Mouse (Mus musculus) MEL (cell line): ENCODE results near the gene Slc1a5. TPM values are rescaled to one million over a fixed set of nuclear protein-coding genes. Genes with fewer than 3 reads are reported as not detected.

ENCODE experiments used
- DNase-seq: peaks from one replicate; pipeline ENCODE4 v3.0.0; 2011; ENCODE audit warnings: low read depth, low spot score
- H3K27ac ChIP-seq: 2 replicates; pipeline ENCODE4 v1.5.1; 2012; ENCODE audit warnings: low read depth, mild to moderate bottlenecking, control low read depth, low read length, moderate library complexity; ENCODE audit not compliant: control insufficient read depth
- H3K27me3 ChIP-seq, 2 experiments: fragments of 150-350 bp in 1 of 2; sonication (generic) in 1 of 2; 2 replicates each; pipeline ENCODE4 v1.6.1; 2012; ENCODE audit warnings: low read length in 2 of 2, mild to moderate bottlenecking in 2 of 2, improper control_type of control experiment in 1 of 2, moderate library complexity in 1 of 2; ENCODE audit not compliant: insufficient read depth in 2 of 2, control insufficient read depth in 1 of 2
- H3K36me3 ChIP-seq, 2 experiments: 2 replicates each; pipeline ENCODE4 v1.6.1; 2012 to 2014; ENCODE audit warnings: low read length in 2 of 2, improper control_type of control experiment in 1 of 2, inconsistent platforms in 1 of 2, mild to moderate bottlenecking in 1 of 2; ENCODE audit not compliant: insufficient read depth in 2 of 2, control insufficient read depth in 1 of 2
- H3K4me1 ChIP-seq, 2 experiments: fragments of 150-350 bp in 1 of 2; sonication (generic) in 1 of 2; 2 replicates each; pipeline ENCODE4 v1.6.1; 2012; ENCODE audit warnings: low read length in 2 of 2, improper control_type of control experiment in 1 of 2, mild to moderate bottlenecking in 1 of 2; ENCODE audit not compliant: insufficient read depth in 2 of 2, control insufficient read depth in 1 of 2
- H3K4me3 ChIP-seq, 2 experiments: fragments of 150-350 bp in 1 of 2; sonication (generic) in 1 of 2; 2 replicates each; pipeline ENCODE4 v1.5.1; 2012; ENCODE audit warnings: low read depth in 2 of 2, low read length in 2 of 2, mild to moderate bottlenecking in 2 of 2, moderate library complexity in 2 of 2, control low read depth in 1 of 2, improper control_type of control experiment in 1 of 2; ENCODE audit not compliant: control insufficient read depth in 1 of 2, insufficient read depth in 1 of 2
- H3K79me2 ChIP-seq: 2 replicates; pipeline ENCODE4 v1.6.1; 2012; ENCODE audit warnings: mild to moderate bottlenecking, low read length, moderate library complexity; ENCODE audit not compliant: control insufficient read depth, poor library complexity, insufficient read depth
- H3K9ac ChIP-seq: 2 replicates; pipeline ENCODE4 v1.6.1; 2012; ENCODE audit warnings: low read depth, mild to moderate bottlenecking, control low read depth, low read length, moderate library complexity; ENCODE audit not compliant: control insufficient read depth, poor library complexity, severe bottlenecking
- H3K9me3 ChIP-seq: fragments of 150-350 bp; sonication (generic); replicated peaks from 2 replicates; pipeline ENCODE4 v1.6.1; 2012; ENCODE audit warnings: mild to moderate bottlenecking, low read length, improper control_type of control experiment, moderate library complexity; ENCODE audit not compliant: insufficient read depth
- BHLHE40 ChIP-seq: IDR thresholded peaks from 2 replicates; pipeline ENCODE4 v1.6.1; 2012; ENCODE audit warnings: low read depth, mild to moderate bottlenecking, inconsistent platforms, low read length, improper control_type of control experiment, borderline replicate concordance
- CHD1 ChIP-seq: IDR thresholded peaks from 2 replicates; pipeline ENCODE4 v1.6.1; 2012; ENCODE audit warnings: low read depth, mild to moderate bottlenecking, inconsistent platforms, low read length, improper control_type of control experiment
- CTCF ChIP-seq, 3 experiments: IDR thresholded peaks in 2 of 3; conservative IDR thresholded peaks in 1 of 3; 2 replicates each; pipeline ENCODE4 v1.5.1; 2011 to 2012; ENCODE audit warnings: low read length in 3 of 3, low read depth in 2 of 3, mild to moderate bottlenecking in 2 of 3, improper control_type of control experiment in 1 of 3, inconsistent platforms in 1 of 3, mixed read lengths in 1 of 3, moderate library complexity in 1 of 3; ENCODE audit not compliant: control insufficient read depth in 1 of 3, insufficient read depth in 1 of 3, poor library complexity in 1 of 3, severe bottlenecking in 1 of 3
- ELF1 ChIP-seq: IDR thresholded peaks from 2 replicates; pipeline ENCODE4 v1.6.1; 2014; ENCODE audit warnings: low read depth, mild to moderate bottlenecking, inconsistent platforms, low read length, improper control_type of control experiment, moderate library complexity
- EP300 ChIP-seq, 2 experiments: IDR thresholded peaks; 2 replicates each; pipeline ENCODE4 v1.6.1; 2011; ENCODE audit warnings: improper control_type of control experiment in 2 of 2, low read length in 2 of 2, low read depth in 1 of 2, mild to moderate bottlenecking in 1 of 2
- ETS1 ChIP-seq: IDR thresholded peaks from 2 replicates; pipeline ENCODE4 v1.6.1; 2012; ENCODE audit warnings: low read depth, mild to moderate bottlenecking, inconsistent platforms, low read length, improper control_type of control experiment, moderate library complexity
- KAT2A ChIP-seq: conservative IDR thresholded peaks from 2 replicates; pipeline ENCODE4 v1.6.1; 2012; ENCODE audit warnings: low read depth, low read length, improper control_type of control experiment, inconsistent platforms
- MAFK ChIP-seq: IDR thresholded peaks from 2 replicates; pipeline ENCODE4 v1.6.1; 2011; ENCODE audit warnings: low read depth, mild to moderate bottlenecking, low read length, improper control_type of control experiment, borderline replicate concordance
- MAX ChIP-seq: IDR thresholded peaks from 2 replicates; pipeline ENCODE4 v1.6.1; 2011; ENCODE audit warnings: low read length, improper control_type of control experiment
- MAZ ChIP-seq: IDR thresholded peaks from 2 replicates; pipeline ENCODE4 v1.6.1; 2012; ENCODE audit warnings: low read depth, mild to moderate bottlenecking, inconsistent platforms, low read length, improper control_type of control experiment
- MEF2A ChIP-seq: IDR thresholded peaks from 2 replicates; pipeline ENCODE4 v1.6.1; 2014; ENCODE audit warnings: low read depth, mild to moderate bottlenecking, inconsistent platforms, low read length, improper control_type of control experiment; ENCODE audit not compliant: poor library complexity, insufficient replicate concordance, severe bottlenecking; ENCODE audit errors: extremely low read depth
- MYB ChIP-seq: IDR thresholded peaks from 2 replicates; pipeline ENCODE4 v1.6.1; 2011; ENCODE audit warnings: mild to moderate bottlenecking, low read depth, low read length, improper control_type of control experiment
- MYC ChIP-seq: IDR thresholded peaks from 2 replicates; pipeline ENCODE4 v1.6.1; 2011; ENCODE audit warnings: low read depth, mild to moderate bottlenecking, low read length, improper control_type of control experiment, moderate library complexity
- NELFE ChIP-seq: IDR thresholded peaks from 2 replicates; pipeline ENCODE4 v1.6.1; 2011; ENCODE audit warnings: low read depth, low read length, improper control_type of control experiment
- POLR2AphosphoS2 ChIP-seq: IDR thresholded peaks from 2 replicates; pipeline ENCODE4 v1.6.1; 2011; ENCODE audit warnings: low read length, improper control_type of control experiment
- POLR2AphosphoS5 ChIP-seq: IDR thresholded peaks from 2 replicates; pipeline ENCODE4 v1.6.1; 2012; ENCODE audit warnings: low read depth, borderline replicate concordance, mild to moderate bottlenecking, inconsistent platforms, low read length, moderate library complexity, mixed read lengths
- RCOR1 ChIP-seq: IDR thresholded peaks from 2 replicates; pipeline ENCODE4 v1.6.1; 2012; ENCODE audit warnings: low read depth, mild to moderate bottlenecking, inconsistent platforms, low read length, improper control_type of control experiment
- SIN3A ChIP-seq: IDR thresholded peaks from 2 replicates; pipeline ENCODE4 v1.6.1; 2012; ENCODE audit warnings: low read length, improper control_type of control experiment, inconsistent platforms
- SMC3 ChIP-seq: IDR thresholded peaks from 2 replicates; pipeline ENCODE4 v1.6.1; 2011; ENCODE audit warnings: low read depth, low read length, improper control_type of control experiment
- USF2 ChIP-seq, 2 experiments: IDR thresholded peaks; 2 replicates each; pipeline ENCODE4 v1.6.1; 2011 to 2012; ENCODE audit warnings: improper control_type of control experiment in 2 of 2, low read length in 2 of 2, borderline replicate concordance in 1 of 2, inconsistent platforms in 1 of 2, low read depth in 1 of 2, mild to moderate bottlenecking in 1 of 2; ENCODE audit not compliant: insufficient read depth in 1 of 2
- ZC3H11A ChIP-seq: IDR thresholded peaks from 2 replicates; pipeline ENCODE4 v1.6.1; 2012; ENCODE audit warnings: low read depth, mild to moderate bottlenecking, inconsistent platforms, low read length, improper control_type of control experiment
- ZKSCAN1 ChIP-seq: IDR thresholded peaks from 2 replicates; pipeline ENCODE4 v1.6.1; 2012; ENCODE audit warnings: low read depth, mild to moderate bottlenecking, inconsistent platforms, low read length, improper control_type of control experiment, moderate library complexity
- ZMIZ1 ChIP-seq: IDR thresholded peaks from 2 replicates; pipeline ENCODE4 v1.6.1; 2012; ENCODE audit warnings: low read depth, mild to moderate bottlenecking, inconsistent platforms, low read length, improper control_type of control experiment, moderate library complexity
- polyA plus RNA-seq, 2 experiments: library from polyadenylated mRNA; stranded (reverse) in 1 of 2; unstranded in 1 of 2; fragments of >175 nt in 1 of 2; fragments of >200 nt in 1 of 2; gene quantifications; 2 replicates each; pipeline versions ENCODE4 v1.2.1 to v1.2.4; 2012; ENCODE audit warnings: low replicate concordance in 2 of 2, low read depth in 1 of 2; ENCODE audit not compliant: insufficient read length in 2 of 2, insufficient read depth in 1 of 2, missing spikeins in 1 of 2
- total RNA-seq: library from RNA; depleted of rRNA; stranded (reverse); fragments of 300-350 nt; gene quantifications from 2 replicates; pipeline ENCODE4 v1.2.3, GENCODE M21; 2012

Slc1a5 gene
- total and polyA plus RNA-seq, 3 experiments = 72.0 to 180 TPM; not detected in 1

DNA sequence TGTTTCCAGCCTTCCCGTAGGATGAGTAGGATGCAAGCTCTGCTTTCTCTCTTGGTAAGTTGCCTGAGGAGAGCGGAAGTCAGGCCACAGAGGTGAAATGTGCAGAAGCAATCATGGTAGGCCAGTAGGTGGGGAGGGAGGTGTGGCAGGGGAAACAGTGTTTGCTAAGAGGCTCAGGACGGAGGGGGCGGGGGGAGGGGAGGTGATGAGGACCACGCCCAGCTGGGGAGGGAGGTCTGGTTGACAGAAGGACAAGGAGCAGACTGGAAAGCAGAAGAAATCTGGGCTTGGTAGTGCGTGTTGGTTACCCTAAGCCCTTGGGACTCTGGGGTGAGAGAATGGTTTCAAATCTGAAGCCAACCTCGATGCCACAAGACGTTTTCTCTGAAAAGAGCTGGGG, 20.8 kb upstream of the Slc1a5 start:
- peaks cover 0 to 2% of the 10 kb centered on the region in 2 experiments; a peak in 2 of 4 replicates for H3K36me3 ChIP-seq
- H3K27ac ChIP-seq = no peak overlapping the region
- peaks cover 0 to 7% of the 10 kb centered on the region in 2 experiments; a peak in 3 of 4 replicates for H3K4me1 ChIP-seq
- no peak overlapping the region for H3K4me3 ChIP-seq
- no peak for TF ChIP-seq CTCF (IDR thresholded peaks at IDR 0.05 in 2 of 3, conservative IDR thresholded peaks at IDR 0.05 in 1 of 3; ENCODE audit: control insufficient read depth in 1 of 3, insufficient read depth in 1 of 3, low read depth in 2 of 3, low read length in 3 of 3, poor library complexity in 1 of 3, severe bottlenecking in 1 of 3)
- no peak for TF ChIP-seq ZC3H11A
- no peak for TF ChIP-seq MYC
- no peak for TF ChIP-seq SIN3A
- no peak for TF ChIP-seq MEF2A
- no peak for TF ChIP-seq RCOR1
- no peak for TF ChIP-seq MAX
- no peak for TF ChIP-seq KAT2A
- TF ChIP-seq MAZ = no peak
- no peak for TF ChIP-seq ELF1
- no peak for TF ChIP-seq NELFE
- TF ChIP-seq POLR2AphosphoS5 = no peak
- no peak for TF ChIP-seq POLR2AphosphoS2
- no peak for TF ChIP-seq USF2 (IDR thresholded peaks at IDR 0.05; ENCODE audit: borderline replicate concordance in 1 of 2, insufficient read depth in 1 of 2, low read depth in 1 of 2, low read length in 2 of 2)
- TF ChIP-seq BHLHE40 = no peak
- no peaks in the 10 kb centered on the region for H3K27me3 ChIP-seq
- H3K9me3 ChIP-seq = no peaks in the 10 kb centered on the region
- DNase-seq = peak; percentile 62
- no peak overlapping the region for H3K9ac ChIP-seq
- no peaks in the 10 kb centered on the region for H3K79me2 ChIP-seq

DNA sequence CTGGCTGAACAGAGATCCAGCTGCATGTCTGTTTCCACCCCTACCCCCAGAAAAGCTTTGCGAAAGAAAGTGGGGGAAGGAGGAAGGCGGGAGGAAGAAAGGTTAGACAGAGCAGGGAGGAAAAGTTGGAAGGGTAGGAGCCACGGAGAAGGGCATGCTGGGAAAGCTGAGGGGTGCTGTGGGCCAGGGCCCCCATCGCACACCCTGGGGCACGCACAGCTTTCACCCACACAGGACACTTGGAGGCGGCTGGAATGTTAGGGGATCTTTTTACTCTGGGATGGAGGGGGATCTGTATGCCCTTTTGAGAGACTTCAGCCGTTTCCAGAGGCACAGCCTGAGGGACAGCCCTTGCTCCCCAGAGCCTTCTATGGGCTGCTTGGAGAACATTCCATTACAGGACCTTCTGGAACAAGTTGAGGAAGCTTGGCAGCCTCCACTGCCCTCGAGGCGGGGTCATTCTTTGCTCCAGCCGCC, 20.1 kb upstream of the Slc1a5 start:
- H3K27me3 ChIP-seq = no peaks in the 10 kb centered on the region
- H3K4me1 ChIP-seq = no peaks in the 10 kb centered on the region
- DNase-seq = no peak
- no peaks in the 10 kb centered on the region for H3K79me2 ChIP-seq
- no peaks in the 10 kb centered on the region for H3K9me3 ChIP-seq
- no peak overlapping the region for H3K4me3 ChIP-seq
- H3K9ac ChIP-seq = no peak overlapping the region
- no peaks in the 10 kb centered on the region for H3K36me3 ChIP-seq
- TF ChIP-seq EP300 (IDR thresholded peaks at IDR 0.05; ENCODE audit: low read depth in 1 of 2, low read length in 2 of 2) = no peak
- TF ChIP-seq ZC3H11A = no peak
- no peak for TF ChIP-seq MEF2A
- no peak for TF ChIP-seq SMC3
- no peak for TF ChIP-seq ZKSCAN1
- TF ChIP-seq MAFK = no peak
- TF ChIP-seq SIN3A = no peak
- no peak for TF ChIP-seq CHD1
- no peak for TF ChIP-seq ZMIZ1
- TF ChIP-seq POLR2AphosphoS2 = no peak
- TF ChIP-seq USF2 (IDR thresholded peaks at IDR 0.05; ENCODE audit: borderline replicate concordance in 1 of 2, insufficient read depth in 1 of 2, low read depth in 1 of 2, low read length in 2 of 2) = no peak
- no peak for TF ChIP-seq ETS1
- TF ChIP-seq MYB = no peak
- no peak for TF ChIP-seq POLR2AphosphoS5
- H3K27ac ChIP-seq = no peak overlapping the region
